Mouse (Mus musculus) frontal cortex, postnatal 10 days (tissue): ENCODE data around the gene Sema6c.
"Not testable (repeated sequence)": the region's sequence is repeated elsewhere in the genome, so short reads cannot be mapped to it uniquely, and the experiment has no call there.

Source experiments
- DNase-seq, 2 experiments: peaks; one replicate each; pipeline ENCODE4 v3.0.0; 2022; ENCODE audit warnings: low spot score in 2 of 2, mixed read lengths in 1 of 2

The Sema6c gene

DNA sequence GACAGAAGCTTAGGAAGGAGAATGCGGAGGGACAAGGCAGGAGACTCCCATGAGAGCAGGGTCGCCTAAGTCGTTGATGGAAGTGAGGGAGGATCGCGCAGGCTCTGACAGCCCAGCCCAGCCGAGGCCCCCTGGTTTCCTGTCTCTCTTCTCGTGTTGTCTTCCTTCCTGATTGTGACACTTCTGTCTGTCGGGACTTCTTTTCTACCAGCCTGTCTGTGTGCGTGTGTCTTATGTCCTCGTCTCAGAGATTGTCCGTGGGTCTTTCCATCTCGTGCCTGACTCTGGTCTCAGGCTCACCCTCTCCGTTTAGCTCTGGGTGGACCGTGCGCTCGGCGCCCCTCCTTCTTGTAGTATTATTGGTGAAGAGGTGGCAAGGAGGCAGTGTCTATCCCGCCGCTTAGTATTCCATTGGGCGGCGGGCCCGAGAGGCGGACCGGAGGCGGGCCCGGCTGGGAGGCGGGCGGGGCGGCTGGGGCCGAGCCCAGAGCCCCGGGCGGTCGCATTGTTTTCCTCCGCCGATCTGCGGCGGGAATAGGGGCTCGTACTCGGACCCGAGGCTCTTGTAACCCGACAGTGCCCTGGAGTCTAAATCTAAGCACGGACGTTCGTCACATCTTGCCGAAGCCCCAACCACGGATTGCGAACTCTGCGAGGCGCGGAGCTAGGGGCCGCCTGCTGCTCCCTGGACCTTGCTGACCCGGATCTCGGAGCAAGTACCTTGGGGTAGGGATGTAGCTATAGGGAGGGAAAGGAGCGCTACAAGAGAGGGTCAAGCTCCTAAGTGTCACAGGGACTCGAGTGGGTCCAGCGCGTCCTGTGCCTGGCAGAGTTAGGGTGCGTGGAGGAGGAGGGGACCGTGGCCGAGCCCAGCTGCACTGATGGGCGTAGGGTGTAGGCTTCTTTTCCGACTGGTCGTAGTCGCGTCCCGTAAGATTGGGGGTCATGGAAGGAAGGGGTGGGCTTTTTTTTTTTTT, at the start of gene Sema6c:
Gene Sema6c (plus strand): TSS at position 471 of the 977 bp plus-strand sequence.
- DNase-seq = peak; percentile 82 to 87

- DNase-seq = peak; percentile 78 to 89
Measured at GRCm38 (mm10) chr3:95110911-95111726, 49.1 kb upstream of the Sema6c start, which contains the start of gene Vps72. Gene Vps72 (plus strand): TSS chr3:95111022.

GRCm38 (mm10) chr3:95112760-95113159, 47.5 kb upstream of the Sema6c start:
- no peak for DNase-seq

- no peak for DNase-seq
Measured at GRCm38 (mm10) chr3:95117751-95118150, 42.5 kb upstream of the Sema6c start.

DNA sequence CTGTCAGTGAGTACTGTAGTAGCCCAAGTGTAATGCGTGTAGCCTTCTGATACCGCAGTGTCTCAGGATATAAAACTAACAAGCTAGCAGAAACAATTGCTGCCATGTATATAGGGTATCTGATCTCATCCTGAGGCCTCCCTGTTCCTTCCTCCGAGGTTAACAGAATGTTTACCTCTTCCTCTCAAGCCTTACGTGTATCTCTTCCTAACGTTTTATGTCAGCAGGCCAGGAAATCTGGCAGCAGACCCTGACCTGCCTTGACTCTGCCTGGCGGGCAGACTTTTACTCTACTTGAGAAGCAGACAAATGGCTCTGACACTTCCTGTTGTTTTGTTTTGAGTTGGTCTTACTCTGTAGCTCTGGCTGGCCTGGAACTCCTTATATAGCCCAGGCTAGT, 38.7 kb upstream of the Sema6c start:
- no peak for DNase-seq

DNA sequence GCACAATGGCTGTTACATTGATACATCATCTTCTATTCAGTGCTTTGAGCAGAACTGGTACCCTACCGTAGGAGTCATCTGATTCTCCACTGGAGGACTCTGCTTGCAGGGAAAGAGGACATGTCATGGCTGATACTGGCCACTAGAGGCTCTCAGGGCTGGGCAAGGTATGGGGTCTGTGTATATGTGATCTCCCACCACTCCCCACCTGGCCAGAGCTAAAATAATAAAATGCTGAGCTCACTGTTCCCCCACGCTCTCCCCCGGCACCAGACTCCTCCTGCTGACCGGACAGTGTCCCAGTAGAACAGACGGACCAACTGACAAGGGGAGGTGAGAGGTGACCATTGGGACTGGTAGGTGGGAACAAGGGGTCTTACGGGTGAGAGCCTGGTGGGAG, 36.0 kb upstream of the Sema6c start, which contains the start of gene Tmod4:
Gene Tmod4 (plus strand): TSS at position 231 of the 400 bp plus-strand sequence.
- no peak for DNase-seq

DNA sequence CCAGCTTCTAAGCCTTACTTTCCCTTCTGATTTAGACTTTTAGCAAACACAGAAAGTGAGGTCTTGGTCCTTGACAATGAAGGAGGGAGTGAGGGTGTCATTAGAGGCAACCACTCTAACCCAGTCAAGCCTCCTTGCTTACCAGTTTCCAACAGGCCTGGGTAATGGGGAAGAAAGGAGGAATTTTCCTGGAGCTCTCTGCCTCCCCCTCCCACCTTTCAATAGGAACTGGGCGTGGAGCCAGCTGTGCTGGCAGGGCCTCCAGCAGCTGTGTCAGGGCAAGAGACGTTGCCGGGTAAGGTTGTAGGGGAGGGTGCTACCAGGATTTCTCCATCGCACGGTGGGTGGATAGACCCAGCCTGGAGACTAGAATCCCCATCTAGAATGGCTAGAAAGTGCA, 35.3 kb upstream of the Sema6c start:
- DNase-seq = peak; percentile 55 to 59

DNA sequence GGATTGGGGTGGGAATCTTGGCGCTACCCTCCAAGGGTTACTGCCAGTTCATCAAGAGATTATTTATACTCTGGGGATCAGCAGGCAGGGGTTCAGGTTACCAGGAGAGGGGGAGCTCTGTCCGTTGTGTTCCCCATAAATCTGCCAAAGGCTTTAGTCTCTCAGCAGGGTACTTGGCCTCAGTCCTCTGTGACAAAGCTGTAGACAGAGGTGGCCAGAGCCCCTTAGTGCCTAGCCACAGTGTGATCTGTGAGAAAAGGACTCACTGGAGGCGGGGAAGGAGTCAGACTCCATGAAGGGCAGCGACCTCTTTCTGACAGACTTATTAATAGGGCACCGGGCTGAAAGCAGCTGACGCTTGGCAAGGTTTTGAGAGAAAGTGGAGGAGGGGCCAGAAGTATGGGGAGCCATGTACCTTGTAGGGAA, 31.0 kb upstream of the Sema6c start:
- no peak for DNase-seq

DNA sequence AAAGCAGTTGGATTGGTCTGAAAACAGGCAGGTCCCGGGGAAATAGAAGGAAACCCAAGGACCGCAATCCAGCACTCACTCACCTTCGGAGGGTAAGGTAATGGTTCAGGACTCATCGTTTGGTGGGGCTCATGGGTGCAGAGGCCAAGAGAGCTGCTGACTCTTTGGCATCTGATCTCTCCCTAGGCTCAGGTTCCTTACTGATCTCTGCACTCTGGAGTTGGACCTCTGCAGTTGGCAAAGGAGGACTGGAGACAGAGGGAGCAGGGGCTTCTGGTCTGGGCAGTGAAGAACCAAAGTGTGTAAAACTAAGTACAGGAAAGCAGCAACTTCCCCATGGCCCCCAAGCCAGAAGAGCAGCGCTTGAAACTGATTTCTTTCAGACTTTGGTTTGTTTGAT, 30.2 kb upstream of the Sema6c start:
- DNase-seq = no peak

GRCm38 (mm10) chr3:95132389-95132788, 27.9 kb upstream of the Sema6c start:
- not testable (repeated sequence) for DNase-seq

GRCm38 (mm10) chr3:95133176-95133575, 27.1 kb upstream of the Sema6c start:
- no peak for DNase-seq

GRCm38 (mm10) chr3:95133680-95134101, 26.6 kb upstream of the Sema6c start, which contains the start of the genes Scnm1 and Lysmd1:
Gene Scnm1 (minus strand): TSS chr3:95134011.
Gene Lysmd1 (plus strand): TSS chr3:95134088.
- DNase-seq = peak; percentile 87 to 91

DNA sequence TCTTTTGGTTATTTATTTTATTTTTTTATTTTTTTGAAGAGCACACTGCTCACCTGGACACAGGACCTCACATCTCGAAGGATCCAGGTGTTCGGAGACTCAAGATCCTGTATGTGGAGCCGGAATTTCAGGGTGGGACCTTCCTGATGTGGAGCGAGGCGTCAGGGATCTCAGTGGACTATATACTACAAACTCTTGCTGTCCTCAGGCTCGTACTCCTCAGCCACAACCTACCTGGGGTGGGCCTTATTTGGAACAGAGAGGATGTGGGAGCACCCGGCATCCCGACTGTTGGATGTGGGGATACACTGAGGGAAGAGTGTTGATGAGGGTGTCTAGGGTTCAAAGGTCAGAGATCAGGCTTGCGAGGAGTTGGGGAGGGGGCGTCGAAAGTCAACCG, 26.1 kb upstream of the Sema6c start:
- DNase-seq = not testable (repeated sequence)

DNA sequence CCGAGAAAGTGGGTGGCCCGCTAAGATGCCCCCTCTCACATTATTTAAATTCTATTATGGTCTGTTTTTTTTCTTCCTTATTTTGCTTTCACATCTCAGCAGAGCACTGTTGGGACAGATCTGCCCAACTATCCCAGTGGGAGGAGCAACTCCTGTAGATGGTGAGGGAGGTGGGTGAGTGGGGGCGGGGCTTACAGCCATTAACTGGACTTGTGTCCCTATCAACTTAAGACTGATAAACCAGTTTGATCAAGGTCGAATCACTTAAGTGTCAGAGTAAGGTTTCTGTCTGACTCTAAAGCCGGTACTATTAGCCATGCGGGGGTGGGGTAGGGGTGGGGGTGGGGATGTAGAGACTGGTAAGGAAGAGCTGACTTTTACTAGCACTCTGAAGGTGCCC, 25.2 kb upstream of the Sema6c start:
- DNase-seq = no peak

- no peak for DNase-seq
Measured at GRCm38 (mm10) chr3:95135433-95136052, 24.7 kb upstream of the Sema6c start.

GRCm38 (mm10) chr3:95136336-95136735, 23.9 kb upstream of the Sema6c start:
- no peak for DNase-seq

- no peak for DNase-seq
Measured at GRCm38 (mm10) chr3:95139586-95140288, 20.5 kb upstream of the Sema6c start.

GRCm38 (mm10) chr3:95140289-95140595, 20.0 kb upstream of the Sema6c start:
- DNase-seq = no peak

- DNase-seq = no peak
Measured at GRCm38 (mm10) chr3:95140795-95141194, 19.5 kb upstream of the Sema6c start.

- DNase-seq = no peak
Measured at GRCm38 (mm10) chr3:95141474-95141873, 18.8 kb upstream of the Sema6c start.

DNA sequence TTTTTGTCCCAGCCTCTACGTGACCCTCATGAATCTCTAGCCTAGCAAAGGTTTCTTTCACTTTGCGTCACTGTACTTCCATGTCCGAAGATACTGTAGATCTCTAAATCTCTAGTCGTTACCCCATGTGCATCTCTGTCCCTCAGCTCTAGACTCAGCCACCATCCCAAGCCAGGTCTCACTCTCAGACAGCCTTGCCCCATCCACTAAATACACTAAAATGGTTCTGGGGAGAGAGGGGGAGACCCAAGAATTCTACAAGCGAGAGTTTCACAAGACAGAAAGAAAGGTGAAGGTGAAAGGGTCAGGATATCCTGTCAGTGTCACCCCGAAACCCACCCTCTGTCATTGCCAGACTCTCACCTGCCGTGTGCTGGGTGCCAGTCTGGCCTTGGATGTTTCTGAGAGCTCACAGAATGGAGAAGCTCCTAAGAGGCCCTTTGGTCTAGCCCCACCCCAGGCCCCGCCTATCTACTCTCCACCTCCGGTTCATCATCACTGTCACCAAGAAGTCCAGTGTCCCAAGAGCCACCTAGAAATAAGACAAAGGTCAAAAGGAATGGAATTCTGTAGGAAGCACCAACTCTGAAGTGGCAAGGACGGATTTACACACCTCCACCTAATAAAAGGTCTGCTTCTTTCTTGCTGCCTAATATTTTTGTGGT, 18.2 kb upstream of the Sema6c start, which contains the start of gene Tnfaip8l2:
Gene Tnfaip8l2 (minus strand): TSS at position 409 of the 665 bp plus-strand sequence.
- no peak for DNase-seq
